Mouse (Mus musculus) small intestine, adult 2 months (tissue): Measurements from ENCODE around the gene Sowahb.

Experiments used
- CTCF ChIP-seq: fragments of 200-500 bp; IDR thresholded peaks from 2 replicates; pipeline ENCODE4 v1.5.1; 2012; ENCODE audit warnings: low read depth, mild to moderate bottlenecking, control low read depth, inconsistent platforms, low read length, moderate library complexity, mixed read lengths; ENCODE audit not compliant: insufficient replicate concordance, insufficient read length; ENCODE audit errors: extremely low read depth
- POLR2A ChIP-seq: fragments of 200-500 bp; IDR thresholded peaks from 2 replicates; pipeline ENCODE4 v1.6.1; 2012; ENCODE audit warnings: low read depth, mild to moderate bottlenecking, control low read depth, inconsistent platforms, low read length, moderate library complexity

- TF ChIP-seq POLR2A (no peak), CTCF (no peak)
Measured at GRCm38 (mm10) chr5:93092147-93092781, 47.4 kb upstream of the Sowahb start.
